Mouse (Mus musculus) forelimb bud, embryonic 11.5 days (tissue): ENCODE data around the gene Ceacam3.
"Not testable (repeated sequence)": the region's sequence is repeated elsewhere in the genome, so short reads cannot be mapped to it uniquely, and the experiment has no call there.

Source experiments
- DNase-seq: peaks from one replicate; pipeline ENCODE4 v3.0.0-alpha.2; 2012; ENCODE audit warnings: low read depth, low spot score

Gene Ceacam3

DNA sequence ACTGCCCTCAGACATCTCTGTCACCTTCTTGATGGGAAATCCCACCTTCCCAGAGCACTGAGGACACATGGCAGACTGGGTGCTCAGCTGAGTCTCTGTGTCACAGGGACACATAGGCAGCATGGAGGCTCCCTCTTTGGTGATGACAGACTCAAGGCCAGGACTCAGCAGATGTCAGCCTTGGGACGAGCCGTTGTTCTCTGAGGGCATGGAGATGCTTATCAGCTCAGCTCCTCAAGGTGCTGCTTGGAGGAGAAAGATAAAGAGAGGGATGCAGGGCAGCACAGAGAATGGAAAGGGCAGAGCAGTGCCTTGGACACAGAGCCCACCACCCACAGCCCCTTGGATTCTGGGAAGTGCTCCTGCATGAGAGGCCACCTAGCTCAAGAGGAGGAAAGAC is at the start of gene Ceacam3:
Ceacam3 (plus strand) TSS at position 352 of the 400 bp plus-strand sequence.
- DNase-seq = no peak

DNA sequence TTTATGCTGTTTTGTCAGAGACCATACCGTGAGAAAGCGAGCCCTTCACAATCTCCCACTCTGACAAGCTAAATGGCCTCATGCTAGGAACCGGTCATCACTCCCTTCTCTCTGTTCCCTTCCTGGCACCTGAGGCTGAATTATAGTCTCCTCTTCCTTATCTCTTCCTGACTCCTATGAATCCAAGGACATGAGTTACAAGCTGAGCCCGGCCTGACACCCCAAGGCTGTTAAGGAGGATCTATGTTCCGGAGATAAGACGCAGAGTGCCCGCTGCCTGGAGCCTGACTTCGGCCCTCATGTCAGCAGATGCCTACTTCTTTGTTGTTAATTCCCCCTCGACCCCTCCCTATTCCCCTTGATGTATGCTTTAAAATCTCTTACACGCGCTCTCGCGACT is 48.5 kb upstream of the Ceacam3 start:
- DNase-seq = not testable (repeated sequence)

DNA sequence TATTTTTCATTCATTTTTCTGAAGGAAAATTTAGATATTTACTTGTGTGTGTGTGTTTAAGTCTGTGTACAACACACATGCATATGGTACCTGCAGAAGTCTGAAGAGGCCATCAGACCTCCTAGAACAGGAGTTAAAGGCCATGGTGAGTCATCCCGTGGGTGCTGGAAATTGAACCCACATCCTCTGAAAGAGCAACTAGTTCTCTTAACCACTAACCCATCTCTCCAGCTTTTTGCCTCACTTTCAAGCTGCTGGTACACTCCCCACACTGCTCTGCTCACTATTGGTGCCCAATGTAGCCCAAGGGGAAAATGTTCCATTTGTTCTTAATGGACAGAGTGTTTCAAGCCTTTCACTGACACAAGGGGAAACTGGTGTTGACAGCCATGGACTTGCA is 14.8 kb upstream of the Ceacam3 start:
- DNase-seq = no peak

DNA sequence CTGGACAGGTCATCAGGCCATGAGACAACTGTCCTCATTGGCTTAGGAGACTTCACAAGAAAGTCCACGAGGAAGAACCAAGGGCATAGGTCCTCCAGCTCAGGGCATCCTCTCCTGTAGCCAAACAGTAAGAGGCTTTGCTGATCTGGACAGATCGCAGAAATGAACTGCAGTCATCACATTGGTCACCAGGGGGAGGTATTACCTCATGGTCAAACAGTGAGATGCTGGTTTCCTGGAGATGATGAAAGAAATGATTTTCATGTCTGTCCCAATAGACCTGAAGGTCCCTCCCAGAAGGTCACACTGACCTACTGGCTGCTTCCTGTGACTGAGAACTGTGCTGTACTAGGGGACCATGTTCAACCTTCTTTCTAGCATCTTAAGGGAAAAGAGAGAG is 5.6 kb downstream of the Ceacam3 start:
- peak; percentile 5 for DNase-seq

DNA sequence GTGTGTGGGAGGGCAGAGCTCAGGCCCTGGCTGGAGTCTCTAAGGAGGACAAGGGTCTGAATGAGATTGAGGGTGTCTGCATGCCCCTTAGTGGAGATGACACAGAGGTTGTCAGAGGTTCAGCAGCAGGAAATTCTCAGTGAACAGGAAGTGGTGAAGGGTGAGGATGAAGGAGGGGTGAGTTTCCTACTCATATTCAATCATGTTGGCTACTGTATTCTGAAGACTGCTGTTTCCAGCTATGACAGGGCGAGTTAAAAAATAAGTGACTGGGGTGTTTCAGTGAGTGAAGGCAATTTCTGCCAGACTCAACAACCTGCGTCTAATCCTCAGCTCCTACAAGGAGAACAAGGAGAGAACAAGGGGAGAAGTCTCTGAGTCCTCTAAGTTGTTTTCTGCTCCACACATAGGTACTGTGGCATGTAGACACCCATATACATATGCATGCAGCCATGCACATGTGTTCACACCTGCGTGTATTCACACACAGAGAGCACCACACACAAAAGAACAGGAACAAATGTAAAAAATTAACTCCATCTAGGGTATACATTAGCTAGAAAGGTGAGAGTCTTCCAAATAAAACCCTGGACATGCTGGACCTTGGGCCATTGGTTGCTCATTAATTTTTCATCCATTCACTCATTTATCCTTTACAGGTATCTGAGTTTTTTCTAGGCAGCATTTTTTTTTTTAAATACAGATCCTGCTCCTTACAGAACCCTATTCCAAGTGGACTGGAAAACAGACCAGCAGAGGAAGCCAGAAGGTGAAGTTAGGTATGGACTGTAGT is 7.0 kb downstream of the Ceacam3 start:
- DNase-seq = no peak

DNA sequence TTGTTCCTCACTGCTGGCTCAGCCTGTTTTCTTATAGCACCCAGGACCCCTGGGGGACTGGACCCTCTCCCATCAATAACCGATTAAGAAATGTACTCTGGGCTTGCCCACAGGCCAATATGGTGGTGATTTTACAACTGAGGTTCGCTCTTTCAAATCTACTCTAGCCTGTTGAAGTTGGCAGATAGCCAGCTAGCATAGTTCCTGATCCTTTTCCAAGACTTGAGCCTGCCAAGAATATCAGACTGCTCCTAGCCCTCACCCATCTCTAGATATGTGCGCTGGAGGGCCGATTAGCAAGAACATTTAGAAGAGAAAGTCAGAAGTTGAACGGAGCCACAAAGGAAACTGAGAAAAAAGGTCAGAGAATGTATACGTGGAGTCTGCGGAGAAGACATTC is 8.9 kb downstream of the Ceacam3 start:
- no peak for DNase-seq

DNA sequence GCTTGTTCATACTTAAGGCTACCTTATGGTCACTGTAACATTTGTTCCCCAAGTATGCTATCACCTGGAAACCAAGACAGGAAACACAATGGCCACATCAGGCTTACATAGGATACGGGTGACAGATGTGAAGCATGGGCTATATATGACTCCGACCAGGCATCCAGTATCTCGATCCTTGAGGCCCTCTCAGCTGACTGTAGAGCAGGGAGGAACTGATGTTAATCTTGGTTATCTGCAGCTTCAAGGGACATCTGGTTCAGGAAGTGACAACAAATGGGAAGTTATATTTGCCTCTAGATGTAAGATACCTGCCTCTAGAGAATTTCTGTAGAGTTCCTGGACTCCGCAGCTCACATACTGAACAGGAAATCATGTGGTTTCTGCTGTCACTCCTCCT is 21.7 kb downstream of the Ceacam3 start:
- no peak for DNase-seq

DNA sequence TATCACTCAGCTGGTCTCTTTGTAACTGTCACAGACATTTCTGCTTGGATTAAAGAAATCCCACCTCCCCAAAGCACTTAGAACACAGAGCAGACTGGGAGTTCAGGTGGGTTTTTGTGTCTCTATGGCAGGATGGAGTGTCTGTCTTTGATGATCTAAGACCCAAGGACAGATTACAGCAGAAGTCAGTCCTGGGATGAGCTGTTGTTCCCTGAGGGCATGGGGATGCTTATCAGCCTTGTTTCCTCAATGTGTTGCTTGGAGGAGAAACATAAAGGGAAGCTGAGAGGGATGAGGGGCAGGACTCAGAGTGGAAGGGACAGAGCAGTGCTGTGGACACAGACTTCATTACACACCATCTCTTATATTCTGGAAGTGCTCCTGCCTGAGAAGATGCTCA is 53.1 kb downstream of the Ceacam3 start, which contains the start of gene Psg29:
Psg29 (plus strand) TSS at position 301 of the 400 bp plus-strand sequence.
- DNase-seq = no peak

DNA sequence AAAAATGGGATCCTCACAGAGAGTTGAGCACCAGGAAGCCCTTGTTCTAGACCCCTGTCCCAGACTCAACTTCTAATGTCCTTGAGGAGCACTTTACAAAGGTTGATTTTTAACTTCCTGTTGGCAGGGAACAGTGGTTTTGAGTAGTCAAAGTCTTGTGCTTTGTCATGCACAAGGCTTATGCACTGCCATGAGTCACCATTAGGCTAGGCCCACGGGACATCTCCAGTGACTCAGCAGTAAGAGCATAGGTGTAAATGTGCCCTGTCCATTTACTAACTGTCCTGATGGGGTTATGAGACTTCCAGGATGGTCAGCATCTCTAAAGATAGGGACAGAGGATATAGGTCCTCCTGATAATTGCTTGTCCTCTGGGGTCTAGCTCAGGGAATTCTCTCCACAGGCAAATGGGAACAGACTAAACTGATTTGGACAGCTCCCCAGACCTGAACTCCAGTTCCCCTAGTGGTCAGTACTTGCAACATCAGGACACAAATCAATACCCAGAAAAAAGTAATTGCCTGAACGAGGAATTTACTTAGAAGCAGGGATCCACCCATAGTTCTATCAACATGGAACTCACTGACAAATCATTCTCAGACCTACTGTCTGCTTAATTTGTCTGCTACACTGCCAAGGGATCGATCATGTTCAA is 55.6 kb downstream of the Ceacam3 start:
- DNase-seq = no peak
